Mouse (Mus musculus) heart, postnatal 10 days (tissue): ENCODE measurements at regions not wholly inside any gene's neighbourhood (a gene's known extent, or its start where the extent isn't known, plus 50 kb on each side); places are given as distances from the start of the nearest gene placed in this dataset.

Source experiments
- DNase-seq, 2 experiments: peaks; one replicate each; pipeline ENCODE4 v3.0.0; 2021
- intact Hi-C: fragments of 180-260 bp; cut with DNase I; formaldehyde crosslinking; loops from one replicate; pipeline ENCODE4 v1.15.1; 2025
- microRNA-seq, 2 experiments: library from miRNA; unstranded; fragments of <30 nt; microRNA quantifications; one replicate each; pipeline ENCODE4 v1.2.0; 2022

- DNase-seq, result no peak
- intact Hi-C loops, result no loop called here
These were observed 278.6 kb upstream of the Atp11b start for GRCm38 (mm10) chr3:35475326-35475725.

- intact Hi-C loops, result loop anchor here (2.0 to 10.0 kb wide), 4 partner anchors 376 to 1656 kb away; no protein-coding TSS in a partner anchor
- no peak for DNase-seq
These were observed 272.9 kb upstream of the Atp11b start for GRCm38 (mm10) chr3:35480714-35481695.

- no peak for DNase-seq
- intact Hi-C loops, result loop anchor here (1.0 to 10.0 kb wide), 5 partner anchors 377 to 1657 kb away; no protein-coding TSS in a partner anchor
These were observed 272.1 kb upstream of the Atp11b start for GRCm38 (mm10) chr3:35481841-35482240.

GRCm38 (mm10) chr3:35482296-35482695 lies 271.6 kb upstream of the Atp11b start:
- intact Hi-C loops, result loop anchor here (1.0 to 10.0 kb wide), 4 partner anchors 377 to 1657 kb away; no protein-coding TSS in a partner anchor
- peak; percentile 50 to 76 for DNase-seq

- intact Hi-C loops, result loop anchor here (1.0 to 10.0 kb wide), 4 partner anchors 378 to 1658 kb away; no protein-coding TSS in a partner anchor
- no peak for DNase-seq
These were observed 271.1 kb upstream of the Atp11b start for GRCm38 (mm10) chr3:35482759-35483158.

GRCm38 (mm10) chr3:35496027-35496824 lies 257.7 kb upstream of the Atp11b start:
- intact Hi-C loops, result no loop called here
- DNase-seq, result peak; percentile 22 to 28

GRCm38 (mm10) chr3:35510314-35510713 lies 243.6 kb upstream of the Atp11b start:
- DNase-seq, result no peak
- intact Hi-C loops, result no loop called here

GRCm38 (mm10) chr3:35516517-35516916 lies 237.4 kb upstream of the Atp11b start:
- intact Hi-C loops, result no loop called here
- no peak for DNase-seq

- intact Hi-C loops, result no loop called here
These were observed 233.8 kb upstream of the Atp11b start for GRCm38 (mm10) chr3:35520131-35520530.

GRCm38 (mm10) chr3:35547696-35548095 lies 206.2 kb upstream of the Atp11b start:
- DNase-seq, result no peak
- intact Hi-C loops, result no loop called here

More at GRCm38 (mm10) chr3:35520131-35520530, 233.8 kb upstream of the Atp11b start:
- no peak for DNase-seq

GRCm38 (mm10) chr3:35551791-35552190 lies 202.1 kb upstream of the Atp11b start:
- intact Hi-C loops, result no loop called here
- DNase-seq, result peak; percentile 7 to 13

- DNase-seq, result no peak
- intact Hi-C loops, result no loop called here
These were observed 193.5 kb upstream of the Atp11b start for GRCm38 (mm10) chr3:35560425-35560824.

- peak; percentile 27 to 44 for DNase-seq
- intact Hi-C loops, result loop anchor here (5.0 kb wide), 1 partner anchor 927 kb away; no protein-coding TSS in a partner anchor
These were observed 179.5 kb upstream of the Atp11b start for GRCm38 (mm10) chr3:35574402-35574801.

Small RNA genes in the stretch of these regions (microRNA-seq; reads per million reads assigned to microRNA genes)
- 0 reads per million in 2 experiments for gene Gm25442
